Mouse (Mus musculus) heart, embryonic 13.5 days (tissue): ENCODE results near the gene Grin2b. TPM values are rescaled to one million over a fixed set of nuclear protein-coding genes. Genes with fewer than 3 reads are reported as not detected.

Experiments used
- ATAC-seq: fragments of 200-750 bp; cut with Nextera tagmentation; 2 replicates; pipeline ENCODE4 v1.8.0; 2017; ENCODE audit warnings: moderate TSS enrichment; ENCODE audit not compliant: insufficient number of reproducible peaks, low FRiP score, low TSS enrichment; ENCODE audit errors: extremely low read depth
- H3K27ac ChIP-seq: fragments of 300-500 bp; sonication (generic); replicated peaks from 2 replicates; pipeline ENCODE4 v1.5.1; 2015; ENCODE audit warnings: moderate library complexity, mild to moderate bottlenecking, inconsistent platforms
- H3K27me3 ChIP-seq: fragments of 300-500 bp; sonication (generic); replicated peaks from 2 replicates; pipeline ENCODE4 v1.6.1; 2015; ENCODE audit warnings: mild to moderate bottlenecking, inconsistent platforms
- H3K36me3 ChIP-seq: fragments of 300-500 bp; sonication (generic); 2 replicates; pipeline ENCODE4 v1.6.1; 2015; ENCODE audit warnings: mild to moderate bottlenecking, inconsistent platforms
- H3K4me1 ChIP-seq: fragments of 300-500 bp; sonication (generic); 2 replicates; pipeline ENCODE4 v1.6.1; 2015; ENCODE audit warnings: inconsistent platforms
- H3K4me2 ChIP-seq: fragments of 300-500 bp; sonication (generic); 2 replicates; pipeline ENCODE4 v1.6.1; 2015; ENCODE audit warnings: inconsistent platforms, mild to moderate bottlenecking, moderate library complexity
- H3K4me3 ChIP-seq: fragments of 300-500 bp; sonication (generic); 2 replicates; pipeline ENCODE4 v1.5.1; 2015; ENCODE audit warnings: moderate library complexity, mild to moderate bottlenecking, inconsistent platforms
- H3K9ac ChIP-seq: fragments of 300-500 bp; sonication (generic); 2 replicates; pipeline ENCODE4 v1.6.1; 2015; ENCODE audit warnings: inconsistent platforms, mild to moderate bottlenecking, moderate library complexity
- H3K9me3 ChIP-seq: fragments of 300-500 bp; sonication (generic); 2 replicates; pipeline ENCODE4 v1.6.1; 2016; ENCODE audit warnings: inconsistent platforms
- WGBS: fragments of 180-500 bp; shearing (Covaris S2); methylation state at CpG from one replicate; pipeline ENCODE4 v1.1.7; 2015; ENCODE audit warnings: mixed read lengths; 5-methylcytosine and 5-hydroxymethylcytosine counted together
- polyA plus RNA-seq: library from polyadenylated mRNA; unstranded; fragments of >200 nt; fragmentation: Nextera tagmentation; extraction: Ambion mirVana; gene quantifications from 2 replicates; pipeline ENCODE4 v1.2.1, GENCODE M21; 2015

The Grin2b gene
- polyA plus RNA-seq, 1 experiment from 2014 or later, result 0.05 TPM

DNA sequence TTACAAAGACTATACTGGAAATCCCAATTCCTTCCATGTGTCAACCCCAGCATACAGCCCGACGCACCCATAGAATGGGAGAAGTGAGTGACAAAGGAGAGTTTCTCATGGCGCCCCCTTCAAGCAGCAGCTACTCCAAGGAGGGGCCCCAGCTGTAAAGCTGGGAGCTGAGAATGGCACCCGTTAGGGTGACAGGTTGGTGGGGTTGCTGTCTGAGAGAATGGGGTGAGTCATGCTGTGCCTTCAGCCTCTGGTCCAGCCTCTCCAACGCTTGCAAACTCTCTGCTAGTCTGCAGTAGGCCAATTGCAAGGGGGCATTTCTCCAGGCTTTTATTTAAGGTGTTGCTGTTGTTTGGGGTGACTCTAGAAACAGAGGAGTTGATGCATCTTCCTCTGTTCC, 73.1 kb downstream of the Grin2b start:
- Histone ChIP-seq H3K27ac (no peak overlapping the region), H3K27me3 (no peaks in the 10 kb centered on the region), H3K9ac (no peak overlapping the region), H3K4me3 (no peak overlapping the region), H3K4me2 (no peak overlapping the region), H3K4me1 (no peaks in the 10 kb centered on the region), H3K9me3 (no peaks in the 10 kb centered on the region), H3K36me3 (no peaks in the 10 kb centered on the region)
- no peak for ATAC-seq
- 79% methylated on average over 5 of the region's 5 CpGs for WGBS

DNA sequence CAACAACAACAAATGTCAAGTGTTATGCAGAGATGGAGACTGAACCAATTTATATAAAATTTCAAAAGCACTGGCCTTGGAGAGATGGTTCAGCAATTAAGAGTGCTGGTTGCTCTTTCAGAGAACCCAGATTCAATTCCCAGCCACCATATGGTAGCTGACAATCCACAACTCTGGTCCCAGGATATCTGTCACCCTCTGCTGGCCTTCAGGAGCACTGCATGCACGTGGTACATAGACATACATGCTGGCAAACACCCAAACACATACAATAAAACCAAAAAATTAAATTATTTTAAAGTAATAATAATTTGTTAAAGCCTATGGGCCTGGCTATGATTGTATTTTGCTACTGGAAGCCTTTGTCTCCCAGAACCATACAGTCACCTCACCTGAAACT, 77.0 kb downstream of the Grin2b start:
- ATAC-seq, result no peak
- no peak overlapping the region for H3K4me2 ChIP-seq
- H3K9me3 ChIP-seq, result no peaks in the 10 kb centered on the region
- no peak overlapping the region for H3K9ac ChIP-seq
- H3K27ac ChIP-seq, result no peak overlapping the region
- WGBS, result 8% methylated on average over 1 of the region's 1 CpGs
- H3K4me3 ChIP-seq, result no peak overlapping the region
- no peaks in the 10 kb centered on the region for H3K4me1 ChIP-seq
- H3K27me3 ChIP-seq, result no peaks in the 10 kb centered on the region
- H3K36me3 ChIP-seq, result no peaks in the 10 kb centered on the region

DNA sequence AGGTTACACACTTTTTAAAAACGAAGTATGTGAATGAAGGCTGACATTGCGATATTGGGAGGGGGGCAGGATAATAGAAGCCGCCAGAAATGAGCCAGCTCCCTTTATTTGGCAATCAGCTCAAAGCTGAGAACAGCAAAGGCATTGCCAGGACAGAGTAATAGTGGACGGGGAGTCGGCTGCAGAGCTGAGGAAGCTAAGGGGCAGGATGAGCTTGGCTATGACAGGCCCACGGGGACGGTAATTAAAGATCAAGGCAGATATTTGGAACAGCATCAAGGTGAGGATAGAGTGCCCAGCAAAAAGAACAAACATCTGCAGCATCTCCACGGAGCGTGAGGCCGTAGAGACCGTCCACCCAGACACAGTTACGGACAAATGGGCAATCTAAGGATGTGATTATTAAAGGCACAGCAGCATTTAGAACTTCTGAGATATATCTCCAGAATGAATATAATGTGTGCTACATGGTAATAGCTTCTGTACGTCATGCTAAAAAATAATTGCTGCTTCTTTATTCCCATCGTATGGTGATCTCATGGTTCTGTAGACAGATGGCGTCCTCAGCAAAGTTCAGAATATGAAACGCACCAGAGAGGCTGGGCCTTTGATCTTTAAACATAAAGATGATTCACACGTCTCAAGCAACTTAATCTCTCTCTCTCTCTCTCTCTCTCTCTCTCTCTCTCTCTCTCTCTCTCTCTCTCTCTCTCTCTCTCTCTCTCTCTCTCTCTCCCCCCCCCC, 93.1 kb downstream of the Grin2b start:
- no peaks in the 10 kb centered on the region for H3K36me3 ChIP-seq
- no peaks in the 10 kb centered on the region for H3K4me1 ChIP-seq
- no peak overlapping the region for H3K9ac ChIP-seq
- ATAC-seq, result no peak
- no peak overlapping the region for H3K4me3 ChIP-seq
- H3K9me3 ChIP-seq, result 0 out of 2 replicates have a peak, but pooled peaks cover 2% of the 10 kb centered on the region
- no peaks in the 10 kb centered on the region for H3K27me3 ChIP-seq
- no peak overlapping the region for H3K27ac ChIP-seq
- 71% methylated on average over 17 of the region's 17 CpGs for WGBS
- no peak overlapping the region for H3K4me2 ChIP-seq

GRCm38 (mm10) chr6:136072326-136073054, 100.8 kb downstream of the Grin2b start:
- 77% methylated on average over 13 of the region's 13 CpGs for WGBS
- H3K27ac ChIP-seq, result no peak overlapping the region
- no peak for ATAC-seq
- H3K36me3 ChIP-seq, result no peaks in the 10 kb centered on the region
- no peaks in the 10 kb centered on the region for H3K27me3 ChIP-seq
- no peaks in the 10 kb centered on the region for H3K4me1 ChIP-seq
- no peak overlapping the region for H3K9ac ChIP-seq
- H3K4me3 ChIP-seq, result no peak overlapping the region
- no peak overlapping the region for H3K4me2 ChIP-seq
- 0 out of 2 replicates have a peak, but pooled peaks cover 2% of the 10 kb centered on the region for H3K9me3 ChIP-seq

DNA sequence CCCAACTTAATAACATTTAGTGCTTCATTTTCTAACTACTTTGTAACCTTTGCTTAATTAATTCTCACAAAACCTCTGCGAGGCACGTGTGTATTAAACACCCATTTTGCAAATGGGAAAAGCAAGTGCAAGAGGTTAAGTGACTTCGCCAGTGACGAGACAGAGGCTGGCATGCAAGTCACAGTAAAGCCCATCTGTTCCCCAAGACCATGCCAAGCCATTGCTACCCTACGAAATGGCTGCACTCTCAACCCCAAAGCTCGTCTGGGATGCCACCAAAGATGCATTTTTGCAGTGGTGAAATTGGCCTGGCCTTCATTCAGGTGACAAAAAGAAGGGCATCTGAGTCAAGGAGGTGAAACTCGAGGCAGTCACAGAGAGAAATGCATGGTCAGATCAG, 103.2 kb downstream of the Grin2b start:
- Histone ChIP-seq H3K4me2 (no peak overlapping the region), H3K4me1 (no peaks in the 10 kb centered on the region), H3K36me3 (no peaks in the 10 kb centered on the region), H3K9ac (no peak overlapping the region), H3K27ac (no peak overlapping the region), H3K4me3 (no peak overlapping the region), H3K27me3 (no peaks in the 10 kb centered on the region), H3K9me3 (no peaks in the 10 kb centered on the region)
- no peak for ATAC-seq
- WGBS, result 75% methylated on average over 7 of the region's 7 CpGs

DNA sequence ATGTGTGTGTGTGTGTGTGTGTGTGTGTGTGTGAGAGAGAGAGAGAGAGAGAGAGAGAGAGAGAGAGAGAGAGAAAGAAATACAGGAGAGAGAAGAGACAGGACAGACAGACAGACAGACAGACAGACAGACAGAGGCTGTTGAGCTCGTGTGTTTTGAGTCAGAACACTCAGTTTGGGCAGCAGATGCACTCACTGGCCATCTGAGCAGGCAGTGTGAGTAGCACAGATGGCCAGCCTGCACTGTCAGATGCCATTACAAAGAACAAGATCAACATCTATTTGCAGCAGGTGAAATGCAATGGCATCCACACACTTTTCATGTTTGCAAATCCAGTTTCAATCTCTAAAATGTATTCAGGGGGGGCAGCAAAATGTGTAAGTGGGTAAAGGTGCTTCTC, 120.0 kb downstream of the Grin2b start:
- Histone ChIP-seq H3K4me2 (no peak overlapping the region), H3K9me3 (no peaks in the 10 kb centered on the region), H3K4me3 (no peak overlapping the region), H3K9ac (no peak overlapping the region), H3K27ac (no peak overlapping the region), H3K36me3 (no peaks in the 10 kb centered on the region), H3K27me3 (no peaks in the 10 kb centered on the region), H3K4me1 (no peaks in the 10 kb centered on the region)
- ATAC-seq, result no peak
- 35% methylated on average over 1 of the region's 1 CpGs for WGBS

GRCm38 (mm10) chr6:136050346-136050745, 123.0 kb downstream of the Grin2b start:
- no peak; the same call in 1 of the 2 replicates for ATAC-seq
- Histone ChIP-seq H3K36me3 (no peaks in the 10 kb centered on the region), H3K9ac (no peak overlapping the region), H3K9me3 (no peaks in the 10 kb centered on the region), H3K27ac (no peak overlapping the region), H3K4me3 (no peak overlapping the region), H3K27me3 (no peaks in the 10 kb centered on the region), H3K4me2 (no peak overlapping the region), H3K4me1 (no peaks in the 10 kb centered on the region)
- 35% methylated on average over 4 of the region's 4 CpGs for WGBS

GRCm38 (mm10) chr6:136048084-136048483, 125.2 kb downstream of the Grin2b start:
- ATAC-seq, result no peak
- Histone ChIP-seq H3K36me3 (no peaks in the 10 kb centered on the region), H3K4me1 (no peaks in the 10 kb centered on the region), H3K9me3 (no peaks in the 10 kb centered on the region), H3K4me2 (no peak overlapping the region), H3K9ac (no peak overlapping the region), H3K4me3 (no peak overlapping the region), H3K27me3 (no peaks in the 10 kb centered on the region), H3K27ac (no peak overlapping the region)
- 80% methylated on average over 2 of the region's 2 CpGs for WGBS

GRCm38 (mm10) chr6:136046091-136046490, 127.2 kb downstream of the Grin2b start:
- 73% methylated on average over 7 of the region's 7 CpGs for whole genome bisulfite sequencing

GRCm38 (mm10) chr6:136044461-136044860, 128.8 kb downstream of the Grin2b start:
- no peaks in the 10 kb centered on the region for H3K4me1 ChIP-seq
- H3K36me3 ChIP-seq, result no peaks in the 10 kb centered on the region
- no peak overlapping the region for H3K4me2 ChIP-seq
- no peaks in the 10 kb centered on the region for H3K27me3 ChIP-seq
- no peak overlapping the region for H3K4me3 ChIP-seq
- H3K9me3 ChIP-seq, result no peaks in the 10 kb centered on the region
- ATAC-seq, result no peak
- H3K9ac ChIP-seq, result no peak overlapping the region
- 53% methylated on average over 5 of the region's 5 CpGs for WGBS
- H3K27ac ChIP-seq, result no peak overlapping the region

More at GRCm38 (mm10) chr6:136046091-136046490, 127.2 kb downstream of the Grin2b start:
- Histone ChIP-seq H3K9ac (no peak overlapping the region), H3K4me3 (no peak overlapping the region), H3K9me3 (no peaks in the 10 kb centered on the region), H3K4me2 (no peak overlapping the region), H3K27ac (no peak overlapping the region), H3K4me1 (no peaks in the 10 kb centered on the region), H3K36me3 (no peaks in the 10 kb centered on the region), H3K27me3 (no peaks in the 10 kb centered on the region)
- no peak for ATAC-seq

DNA sequence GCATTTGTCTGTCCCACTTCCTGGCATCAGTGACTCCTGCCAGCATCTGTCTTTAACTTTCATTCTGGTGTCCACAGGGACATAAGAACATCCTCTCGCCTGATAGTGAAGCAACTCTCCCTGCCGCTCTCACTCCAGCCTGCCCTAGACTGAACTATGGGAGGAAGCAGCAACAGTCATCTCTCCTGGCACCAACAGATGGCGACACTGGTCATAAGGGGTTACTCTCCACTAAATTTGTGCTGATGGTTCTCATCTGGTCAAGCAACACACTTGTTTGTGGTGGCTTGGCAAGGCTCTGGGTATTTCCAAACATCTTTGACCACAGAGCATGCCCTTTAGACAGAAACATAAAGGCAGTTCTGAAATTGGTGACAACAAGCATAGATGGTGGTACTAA, 130.9 kb downstream of the Grin2b start:
- Histone ChIP-seq H3K36me3 (no peaks in the 10 kb centered on the region), H3K9ac (no peak overlapping the region), H3K27me3 (no peaks in the 10 kb centered on the region), H3K4me1 (no peaks in the 10 kb centered on the region), H3K4me2 (no peak overlapping the region), H3K9me3 (no peaks in the 10 kb centered on the region), H3K4me3 (no peak overlapping the region), H3K27ac (no peak overlapping the region)
- WGBS, result 63% methylated on average over 3 of the region's 3 CpGs
- no peak for ATAC-seq

- ATAC-seq, result no peak
- no peaks in the 10 kb centered on the region for H3K4me1 ChIP-seq
- no peak overlapping the region for H3K4me2 ChIP-seq
- H3K9ac ChIP-seq, result no peak overlapping the region
- H3K36me3 ChIP-seq, result no peaks in the 10 kb centered on the region
- H3K27me3 ChIP-seq, result no peaks in the 10 kb centered on the region
- no peaks in the 10 kb centered on the region for H3K9me3 ChIP-seq
- H3K27ac ChIP-seq, result no peak overlapping the region
- H3K4me3 ChIP-seq, result no peak overlapping the region
- WGBS, result 85% methylated on average over 8 of the region's 8 CpGs
These were observed 131.5 kb downstream of the Grin2b start for GRCm38 (mm10) chr6:136041821-136042220.
